Mouse (Mus musculus) kidney, embryonic 16.5 days (tissue): Measurements from ENCODE around the gene U2surp. TPM values are rescaled to one million over a fixed set of nuclear protein-coding genes. Genes with fewer than 3 reads are reported as not detected.
"Not testable (repeated sequence)": the region's sequence is repeated elsewhere in the genome, so short reads cannot be mapped to it uniquely, and the experiment has no call there.

Experiments
- ATAC-seq: fragments of 200-750 bp; cut with Nextera tagmentation; 2 replicates; pipeline ENCODE4 v1.8.0; 2017; ENCODE audit warnings: moderate TSS enrichment; ENCODE audit not compliant: low FRiP score, low TSS enrichment
- H3K27ac ChIP-seq: fragments of 300-500 bp; sonication (generic); 2 replicates; pipeline ENCODE4 v1.5.1; 2014; ENCODE audit warnings: low read length
- H3K27me3 ChIP-seq: fragments of 300-500 bp; sonication (generic); 2 replicates; pipeline ENCODE4 v1.6.1; 2014; ENCODE audit warnings: low read length, control low read depth, mixed read lengths; ENCODE audit not compliant: insufficient read depth
- H3K36me3 ChIP-seq: fragments of 300-500 bp; sonication (generic); 2 replicates; pipeline ENCODE4 v1.6.1; 2014; ENCODE audit warnings: low read length, control low read depth, mixed read lengths; ENCODE audit not compliant: insufficient read depth
- H3K4me1 ChIP-seq: fragments of 300-500 bp; sonication (generic); 2 replicates; pipeline ENCODE4 v1.6.1; 2014; ENCODE audit warnings: low read length, control low read depth, mixed read lengths; ENCODE audit not compliant: insufficient read depth
- H3K4me2 ChIP-seq: fragments of 300-500 bp; sonication (generic); replicated peaks from 2 replicates; pipeline ENCODE4 v1.6.1; 2014; ENCODE audit warnings: low read depth, low read length
- H3K4me3 ChIP-seq: fragments of 300-500 bp; sonication (generic); 2 replicates; pipeline ENCODE4 v1.5.1; 2014; ENCODE audit warnings: mild to moderate bottlenecking, low read length
- H3K9ac ChIP-seq: fragments of 300-500 bp; sonication (generic); replicated peaks from 2 replicates; pipeline ENCODE4 v1.6.1; 2014; ENCODE audit warnings: low read length
- H3K9me3 ChIP-seq: fragments of 300-500 bp; sonication (generic); 2 replicates; pipeline ENCODE4 v1.6.1; 2016; ENCODE audit warnings: low read length, control low read depth
- WGBS: fragments of 180-500 bp; shearing (Covaris S2); extraction: QIAGEN DNeasy Blood & Tissue Kit; methylation state at CpG from one replicate; pipeline ENCODE4 v1.1.7; 2014; 5-methylcytosine and 5-hydroxymethylcytosine counted together
- polyA plus RNA-seq: library from polyadenylated mRNA; unstranded; fragments of >200 nt; fragmentation: Nextera tagmentation; extraction: Ambion mirVana; gene quantifications from 2 replicates; pipeline ENCODE4 v1.2.1, GENCODE M21; 2015

Gene U2surp
- polyA plus RNA-seq, 1 experiment from 2014 or later = 100 TPM

- H3K9ac ChIP-seq = no peak overlapping the region
- H3K27ac ChIP-seq = no peak overlapping the region
- ATAC-seq = no peak
- H3K4me1 ChIP-seq = no peaks in the 10 kb centered on the region
- no peaks in the 10 kb centered on the region for H3K27me3 ChIP-seq
- no peak overlapping the region for H3K4me3 ChIP-seq
- 87% methylated on average over 3 of the region's 3 CpGs for WGBS
- H3K9me3 ChIP-seq = no peaks in the 10 kb centered on the region
- no peak overlapping the region for H3K4me2 ChIP-seq
- H3K36me3 ChIP-seq = peaks cover 34% of the 10 kb centered on the region
Observed at GRCm38 (mm10) chr9:95479981-95480380, 31.8 kb downstream of the U2surp start.

- WGBS = 88% methylated on average over 5 of the region's 5 CpGs
- Histone ChIP-seq H3K9me3 (no peaks in the 10 kb centered on the region), H3K27me3 (no peaks in the 10 kb centered on the region), H3K27ac (no peak overlapping the region), H3K9ac (no peak overlapping the region), H3K36me3 (peaks cover 41% of the 10 kb centered on the region), H3K4me2 (no peak overlapping the region), H3K4me3 (no peak overlapping the region), H3K4me1 (no peaks in the 10 kb centered on the region)
- ATAC-seq = no peak
Observed at GRCm38 (mm10) chr9:95478443-95478842, 33.4 kb downstream of the U2surp start.

GRCm38 (mm10) chr9:95472926-95473325 is 38.9 kb downstream of the U2surp start:
- Histone ChIP-seq H3K9ac (no peak overlapping the region), H3K4me2 (no peak overlapping the region), H3K36me3 (peaks cover 50% of the 10 kb centered on the region), H3K4me1 (no peaks in the 10 kb centered on the region), H3K27me3 (no peaks in the 10 kb centered on the region), H3K27ac (no peak overlapping the region), H3K4me3 (no peak overlapping the region), H3K9me3 (no peaks in the 10 kb centered on the region)
- 88% methylated on average over 1 of the region's 1 CpGs for WGBS
- ATAC-seq = no peak

- peaks cover 55% of the 10 kb centered on the region for H3K36me3 ChIP-seq
- H3K4me1 ChIP-seq, H3K4me2 ChIP-seq, ATAC-seq, H3K4me3 ChIP-seq, H3K9me3 ChIP-seq, H3K27ac ChIP-seq, H3K9ac ChIP-seq, H3K27me3 ChIP-seq: not testable (repeated sequence)
- WGBS = 94% methylated on average over 7 of the region's 7 CpGs
Observed at GRCm38 (mm10) chr9:95469011-95469576, 42.7 kb downstream of the U2surp start.

GRCm38 (mm10) chr9:95464028-95464427 is 47.8 kb downstream of the U2surp start:
- no peaks in the 10 kb centered on the region for H3K27me3 ChIP-seq
- no peak overlapping the region for H3K27ac ChIP-seq
- H3K4me1 ChIP-seq = no peaks in the 10 kb centered on the region
- ATAC-seq = no peak
- H3K4me3 ChIP-seq = no peak overlapping the region
- H3K4me2 ChIP-seq = no peak overlapping the region
- H3K9ac ChIP-seq = no peak overlapping the region
- peaks cover 47% of the 10 kb centered on the region for H3K36me3 ChIP-seq
- WGBS = 97% methylated on average over 1 of the region's 1 CpGs
- no peaks in the 10 kb centered on the region for H3K9me3 ChIP-seq

- no peak overlapping the region for H3K4me3 ChIP-seq
- H3K4me2 ChIP-seq = no peak overlapping the region
- no peaks in the 10 kb centered on the region; the same call in 1 of the 2 replicates for H3K9me3 ChIP-seq
- 61% methylated on average over 3 of the region's 3 CpGs for WGBS
- no peak for ATAC-seq
- H3K27me3 ChIP-seq = no peaks in the 10 kb centered on the region
- no peaks in the 10 kb centered on the region for H3K4me1 ChIP-seq
- H3K36me3 ChIP-seq = peaks cover 9% of the 10 kb centered on the region; the same call in 1 of the 2 replicates
- no peak overlapping the region for H3K9ac ChIP-seq
- H3K27ac ChIP-seq = no peak overlapping the region
Observed at GRCm38 (mm10) chr9:95451931-95452330, 59.9 kb downstream of the U2surp start.

- ATAC-seq = no peak
- Histone ChIP-seq H3K36me3 (no peaks in the 10 kb centered on the region), H3K4me3 (no peak overlapping the region), H3K27me3 (no peaks in the 10 kb centered on the region), H3K9ac (no peak overlapping the region), H3K4me1 (no peaks in the 10 kb centered on the region), H3K9me3 (no peaks in the 10 kb centered on the region; the same call in 1 of the 2 replicates), H3K27ac (no peak overlapping the region), H3K4me2 (no peak overlapping the region)
- WGBS = 93% methylated on average over 8 of the region's 8 CpGs
Observed at GRCm38 (mm10) chr9:95450586-95450985, 61.2 kb downstream of the U2surp start.

- H3K9ac ChIP-seq = peak overlapping the region; percentile 28; the same call in 1 of the 2 replicates
- peak; percentile 70 for ATAC-seq
- H3K36me3 ChIP-seq = no peaks in the 10 kb centered on the region
- H3K27me3 ChIP-seq = no peaks in the 10 kb centered on the region
- 5% methylated on average over 13 of the region's 13 CpGs for whole genome bisulfite sequencing
- no peaks in the 10 kb centered on the region for H3K4me1 ChIP-seq
- no peaks in the 10 kb centered on the region for H3K9me3 ChIP-seq
- peak overlapping the region; percentile 24 for H3K4me3 ChIP-seq
- peak overlapping the region; percentile 53 for H3K4me2 ChIP-seq
- no peak overlapping the region for H3K27ac ChIP-seq
Observed at GRCm38 (mm10) chr9:95442321-95442731, 69.5 kb downstream of the U2surp start.

- no peaks in the 10 kb centered on the region for H3K36me3 ChIP-seq
- H3K27me3 ChIP-seq = no peaks in the 10 kb centered on the region
- H3K27ac ChIP-seq = no peak overlapping the region
- no peak overlapping the region for H3K4me3 ChIP-seq
- WGBS = 70% methylated on average over 9 of the region's 9 CpGs
- no peak for ATAC-seq
- H3K4me1 ChIP-seq = no peaks in the 10 kb centered on the region
- no peak overlapping the region for H3K9ac ChIP-seq
- no peak overlapping the region for H3K4me2 ChIP-seq
- no peaks in the 10 kb centered on the region for H3K9me3 ChIP-seq
Observed at GRCm38 (mm10) chr9:95437883-95438282, 73.9 kb downstream of the U2surp start.

GRCm38 (mm10) chr9:95436294-95436613 is 75.5 kb downstream of the U2surp start:
- H3K4me3 ChIP-seq = no peak overlapping the region
- no peaks in the 10 kb centered on the region for H3K4me1 ChIP-seq
- no peaks in the 10 kb centered on the region for H3K27me3 ChIP-seq
- 80% methylated on average over 4 of the region's 4 CpGs for WGBS
- no peak overlapping the region for H3K4me2 ChIP-seq
- no peak overlapping the region for H3K9ac ChIP-seq
- H3K27ac ChIP-seq = no peak overlapping the region
- no peaks in the 10 kb centered on the region for H3K36me3 ChIP-seq
- ATAC-seq = no peak
- no peaks in the 10 kb centered on the region for H3K9me3 ChIP-seq
